Mouse (Mus musculus): ENCODE data around the gene Trabd2b.

Gene Trabd2b

DNA sequence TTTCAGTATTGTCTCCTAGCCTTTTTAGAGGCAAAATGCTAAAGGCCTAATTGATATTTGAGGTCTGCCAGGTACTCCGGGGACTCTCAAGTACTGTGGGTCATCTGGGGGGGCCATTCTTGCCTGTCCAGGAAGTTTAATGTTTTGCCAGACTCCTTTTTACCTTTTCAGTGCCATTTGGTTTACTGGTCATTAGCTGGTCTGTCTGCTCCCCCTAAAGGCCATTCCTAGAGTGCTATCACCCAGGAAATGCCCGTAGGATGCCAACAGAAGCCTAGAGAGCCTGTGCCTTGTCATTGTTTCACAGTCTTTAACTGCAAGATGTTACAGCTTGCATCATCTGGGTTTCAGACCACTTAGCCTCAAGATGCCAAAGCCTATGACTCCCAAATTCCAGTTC, 35.7 kb downstream of the Trabd2b start:
- peak; percentile 30 for DNase-seq (ENCODE audit: inconsistent ontology term)

GRCm38 (mm10) chr4:114442661-114443060, 36.1 kb downstream of the Trabd2b start:
- no peak for DNase-seq (ENCODE audit: inconsistent ontology term)

DNA sequence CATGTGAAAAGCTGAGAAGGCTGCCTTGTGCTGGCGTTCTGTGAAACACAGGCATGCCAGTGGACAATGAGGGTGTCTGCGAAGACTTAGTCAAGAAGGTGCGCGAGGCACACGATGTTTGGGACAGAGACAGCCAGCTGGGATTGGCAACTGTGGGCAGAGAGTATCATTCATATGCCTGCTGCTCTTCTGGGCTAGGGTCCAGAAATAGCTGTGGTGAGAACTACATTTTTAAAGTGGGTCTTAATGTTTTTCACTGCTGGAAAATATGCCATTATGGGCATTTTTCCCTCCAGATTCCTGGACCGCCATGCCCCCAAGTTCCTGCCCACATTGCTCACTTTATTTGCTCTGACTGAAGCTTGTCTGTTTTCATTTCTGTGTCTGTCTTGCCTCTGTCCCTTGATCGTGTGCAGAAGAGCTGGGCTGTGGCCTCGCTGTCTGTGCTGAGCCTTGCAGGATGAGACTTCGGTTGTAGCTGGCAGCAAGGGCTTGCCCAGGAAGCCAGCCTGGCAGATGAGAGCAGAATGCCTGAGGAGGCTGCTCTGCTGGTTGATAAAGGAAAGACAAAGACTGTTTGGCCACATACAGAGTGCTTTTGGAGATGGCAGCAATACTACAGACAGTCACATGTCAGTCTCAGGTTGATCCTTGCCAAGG, 42.0 kb downstream of the Trabd2b start:
- DNase-seq (ENCODE audit: inconsistent ontology term): peak; percentile 86

DNA sequence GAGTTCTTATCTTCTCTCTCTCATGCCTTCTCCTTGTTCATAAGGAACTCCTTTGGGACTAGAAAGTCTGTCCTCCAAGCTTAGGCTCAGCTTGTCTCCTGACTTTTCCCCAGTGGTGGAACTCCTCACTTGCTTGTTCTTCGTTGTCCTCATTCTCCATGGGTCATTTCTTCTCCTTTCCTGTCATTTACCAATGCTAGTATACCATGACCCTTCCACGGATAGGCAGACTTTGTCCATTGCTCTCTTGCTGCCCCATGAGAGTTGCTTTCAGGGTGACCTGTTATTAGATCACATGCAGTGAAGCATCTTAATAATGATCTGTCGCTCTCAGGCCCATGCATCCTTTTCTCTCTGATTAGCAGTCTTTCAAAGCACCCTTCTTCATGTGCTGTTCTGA, 46.6 kb downstream of the Trabd2b start:
- no peak for DNase-seq (ENCODE audit: inconsistent ontology term)

DNA sequence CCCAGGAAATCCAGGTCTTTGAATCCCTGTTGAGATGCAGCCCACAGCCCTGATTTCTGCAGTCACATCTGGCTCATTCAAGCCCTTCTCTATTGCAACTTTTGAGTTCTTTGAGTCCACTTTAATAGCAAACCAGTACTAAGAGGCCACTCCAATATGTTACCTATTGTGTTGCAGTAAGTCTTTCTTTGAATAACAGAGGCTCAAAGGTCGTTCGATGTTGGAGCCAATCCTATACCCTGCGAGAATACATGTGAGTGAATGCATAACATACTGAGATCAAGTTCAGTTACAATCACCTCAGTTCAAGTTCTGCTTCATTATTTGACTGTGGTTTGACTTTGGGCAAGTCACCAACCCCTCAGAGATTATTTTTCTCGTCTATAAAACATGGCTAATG, 47.5 kb downstream of the Trabd2b start:
- no peak for DNase-seq (ENCODE audit: inconsistent ontology term)

DNA sequence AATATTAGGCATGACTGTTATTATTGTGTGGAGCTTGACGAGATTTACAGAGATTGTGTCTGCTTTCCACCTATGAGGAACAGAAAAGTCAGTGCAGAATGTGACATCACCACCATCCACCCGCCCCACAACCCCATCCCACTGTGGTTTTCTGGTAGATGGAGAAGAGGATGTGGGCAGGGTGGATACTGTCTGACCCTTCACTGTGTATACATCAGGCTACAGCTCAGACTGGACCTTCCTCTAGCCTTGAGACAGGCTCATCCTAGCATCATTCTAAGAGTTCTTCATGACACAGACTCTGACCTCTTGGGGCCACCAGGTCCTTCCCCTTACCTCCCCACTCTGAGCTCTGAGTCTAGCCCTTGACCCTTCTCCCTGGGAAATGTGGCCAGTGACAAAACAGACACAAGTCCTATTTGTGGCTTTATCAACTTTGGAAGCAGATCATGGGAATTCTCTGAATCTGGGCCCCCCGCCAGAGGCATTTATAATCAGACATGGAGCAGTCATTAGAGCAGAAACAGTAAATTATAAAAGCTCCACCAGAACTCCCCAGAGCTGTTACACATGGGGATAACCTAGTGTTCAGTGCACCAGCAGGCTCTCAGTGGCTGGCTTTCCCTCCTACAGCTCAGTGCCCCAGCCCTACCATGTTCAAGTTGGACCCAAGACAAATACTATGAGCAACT, 48.1 kb downstream of the Trabd2b start:
- peak; percentile 70 for DNase-seq (ENCODE audit: inconsistent ontology term)

DNA sequence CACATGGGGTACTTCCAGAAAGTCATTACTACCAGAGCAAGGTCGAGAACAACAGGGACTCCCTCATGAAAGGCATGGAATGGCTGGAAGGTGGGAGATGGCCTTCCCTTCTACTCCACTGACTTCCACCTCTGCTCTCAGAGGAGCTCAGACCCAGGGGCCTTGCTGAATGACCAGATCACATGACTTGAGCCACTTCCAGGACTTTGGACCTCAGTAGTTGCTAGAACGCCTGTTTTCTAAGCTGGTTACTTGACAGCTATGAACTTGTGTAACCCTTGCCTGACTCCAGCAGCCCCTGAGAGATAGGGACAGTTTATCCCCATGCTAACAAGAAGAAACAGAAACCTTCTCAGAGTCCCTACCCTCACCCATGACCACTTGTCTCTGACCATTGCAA, 50.6 kb downstream of the Trabd2b start:
- no peak for DNase-seq (ENCODE audit: inconsistent ontology term)

DNA sequence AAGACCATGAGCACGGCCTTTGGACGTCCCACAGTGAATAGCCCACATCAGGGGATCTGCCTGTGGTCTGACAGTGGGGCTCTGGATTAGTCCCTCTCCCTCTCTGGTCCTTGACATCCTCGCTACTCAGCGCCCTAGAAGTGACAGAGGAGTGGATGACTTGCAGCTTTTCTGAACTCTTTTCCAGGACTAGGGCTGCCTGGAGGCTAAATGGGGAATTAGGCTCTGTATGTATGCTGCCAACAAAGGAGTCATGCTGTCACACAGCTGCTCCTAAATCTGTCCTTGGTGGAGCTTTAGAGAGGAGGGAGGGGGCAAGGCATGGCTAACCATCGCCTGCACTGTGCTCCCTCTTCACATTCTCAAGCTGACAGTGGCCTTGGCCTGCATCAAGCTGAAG, 53.1 kb downstream of the Trabd2b start:
- no peak for DNase-seq (ENCODE audit: inconsistent ontology term)

DNA sequence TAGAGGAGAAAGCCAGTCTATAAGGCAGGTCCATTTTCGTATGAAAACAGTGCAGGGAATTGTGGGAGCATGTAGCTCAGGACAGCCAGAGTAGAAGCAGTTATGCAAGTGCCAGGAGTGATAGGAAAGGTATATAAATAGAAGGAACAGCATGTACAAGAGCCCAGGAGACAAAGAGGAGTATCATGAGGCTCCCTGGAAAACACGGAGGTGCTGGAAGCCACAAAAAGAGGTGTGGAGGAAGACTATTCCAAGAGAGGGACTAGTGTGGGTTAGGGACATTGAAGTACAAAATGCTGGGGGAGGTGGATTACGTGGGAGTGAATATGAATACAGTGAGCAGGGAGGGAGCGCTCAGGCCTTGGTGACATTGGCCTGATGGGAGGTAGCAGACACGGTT, 53.9 kb downstream of the Trabd2b start:
- DNase-seq (ENCODE audit: inconsistent ontology term): no peak

DNA sequence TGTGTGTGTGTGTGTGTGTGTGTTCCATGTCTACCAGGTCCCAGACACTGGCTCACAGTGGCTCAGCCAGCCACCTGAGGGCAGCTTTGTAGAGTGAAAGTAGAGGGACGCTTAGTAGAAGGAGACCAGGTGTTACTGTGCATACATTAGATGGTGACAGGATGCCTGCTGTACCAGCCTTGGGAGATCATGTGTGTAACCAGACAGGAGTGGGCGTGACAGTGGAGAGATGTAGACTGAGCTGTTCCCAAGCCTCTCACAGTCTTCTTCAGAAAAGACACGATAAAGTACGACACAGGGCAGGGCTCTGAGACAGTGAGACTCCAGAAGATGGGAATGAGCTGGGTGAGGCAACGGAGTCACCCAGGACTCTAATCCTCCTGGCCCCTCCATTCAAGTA, 54.6 kb downstream of the Trabd2b start:
- DNase-seq (ENCODE audit: inconsistent ontology term): no peak

- no peak for DNase-seq (ENCODE audit: inconsistent ontology term)
Measured at GRCm38 (mm10) chr4:114465641-114466040, 59.1 kb downstream of the Trabd2b start.

DNA sequence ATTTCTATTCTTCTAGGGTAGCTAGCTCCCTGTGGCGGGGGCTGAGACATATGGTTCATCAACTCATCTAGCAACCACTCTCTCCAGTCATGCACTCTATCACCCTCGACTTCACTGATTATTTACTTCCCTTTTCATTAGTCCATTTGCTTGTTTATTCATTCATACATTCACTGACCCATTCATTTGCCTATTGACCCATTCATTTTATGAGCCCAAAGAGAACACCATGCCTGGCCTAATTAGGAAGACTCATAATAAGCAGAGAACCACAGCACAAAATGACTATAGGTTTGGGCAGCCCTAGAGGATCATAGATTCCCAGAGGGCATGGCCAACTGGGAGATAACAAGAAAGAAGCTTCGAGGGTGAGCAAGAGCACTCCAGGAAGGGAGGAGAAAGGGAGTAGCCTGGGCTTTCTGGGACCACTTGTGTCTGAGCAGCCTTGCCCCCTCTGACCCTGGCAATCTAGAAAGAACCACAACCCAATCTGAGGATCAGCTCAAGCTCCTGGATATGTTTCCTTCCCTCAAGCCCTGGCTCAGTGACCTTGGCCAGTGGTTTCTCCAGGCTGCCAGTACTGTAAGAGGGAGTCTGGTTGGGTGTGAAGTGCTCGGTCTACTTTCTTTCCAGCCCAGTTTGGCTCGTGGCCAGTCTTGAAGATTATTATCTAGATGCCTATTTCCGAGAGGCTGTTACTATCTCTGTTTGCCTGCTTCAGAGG, 61.0 kb downstream of the Trabd2b start:
- peak; percentile 83 for DNase-seq (ENCODE audit: inconsistent ontology term)

GRCm38 (mm10) chr4:114468095-114468429, 61.5 kb downstream of the Trabd2b start:
- no peak for DNase-seq (ENCODE audit: inconsistent ontology term)

DNA sequence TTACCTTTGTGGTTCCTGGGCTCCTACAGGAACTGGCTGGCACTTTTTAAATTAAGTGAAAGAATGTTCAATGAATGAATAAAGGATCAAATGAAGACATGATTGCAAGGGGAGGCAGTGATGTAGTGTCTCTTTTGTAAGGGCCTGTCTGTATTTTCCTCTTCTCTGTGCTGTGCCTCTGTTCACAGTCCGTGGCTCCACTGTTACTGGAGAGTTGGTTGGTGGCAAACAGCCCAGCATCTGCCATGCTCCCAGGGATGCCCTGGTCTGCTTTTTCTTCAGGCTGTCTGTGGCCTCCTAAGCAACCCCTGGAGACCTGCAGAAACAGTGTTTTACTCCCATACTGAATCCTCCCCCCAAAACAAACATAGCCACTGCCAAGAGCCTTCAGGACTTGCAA, 63.4 kb downstream of the Trabd2b start:
- no peak for DNase-seq (ENCODE audit: inconsistent ontology term)

DNA sequence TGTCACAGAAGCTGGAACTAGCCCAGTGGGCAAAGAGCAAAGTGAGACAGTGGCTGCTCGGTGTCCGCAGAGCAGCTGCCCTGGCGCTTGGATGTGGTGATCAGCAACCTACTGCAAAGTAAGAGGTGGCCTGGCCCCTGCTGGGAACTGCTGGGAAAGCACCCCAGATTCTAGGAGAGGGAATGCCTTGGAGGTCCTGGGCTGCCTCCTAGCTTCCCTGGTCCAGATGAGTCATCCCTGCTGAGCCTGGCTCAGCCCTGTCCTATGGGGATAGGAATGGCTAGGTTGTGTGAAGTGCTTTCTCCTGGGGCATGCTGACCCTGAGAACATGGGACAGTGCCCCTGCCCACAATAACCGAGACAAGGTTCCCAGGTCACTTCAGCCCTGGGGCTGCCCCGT, 65.6 kb downstream of the Trabd2b start:
- peak; percentile 56 for DNase-seq (ENCODE audit: inconsistent ontology term)

DNA sequence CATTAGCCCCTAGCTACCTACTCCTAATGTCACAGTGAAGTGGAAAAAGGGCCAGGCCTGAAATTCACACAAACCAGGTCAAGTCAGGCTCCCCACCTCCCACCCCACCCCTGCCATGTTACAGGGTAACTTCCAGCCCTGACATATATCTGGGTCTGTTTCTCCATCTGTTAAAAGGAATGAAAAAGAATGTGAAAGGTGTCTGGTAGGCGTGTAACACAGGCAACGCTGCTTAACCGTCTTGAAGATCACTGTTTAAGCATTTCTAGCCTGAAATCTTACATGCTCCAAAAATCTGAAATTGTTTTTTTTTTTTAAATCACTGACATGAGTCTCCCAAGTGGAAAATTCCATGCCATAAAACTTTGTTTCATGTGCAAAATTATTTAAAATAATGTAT, 69.8 kb downstream of the Trabd2b start:
- no peak for DNase-seq (ENCODE audit: inconsistent ontology term)

DNA sequence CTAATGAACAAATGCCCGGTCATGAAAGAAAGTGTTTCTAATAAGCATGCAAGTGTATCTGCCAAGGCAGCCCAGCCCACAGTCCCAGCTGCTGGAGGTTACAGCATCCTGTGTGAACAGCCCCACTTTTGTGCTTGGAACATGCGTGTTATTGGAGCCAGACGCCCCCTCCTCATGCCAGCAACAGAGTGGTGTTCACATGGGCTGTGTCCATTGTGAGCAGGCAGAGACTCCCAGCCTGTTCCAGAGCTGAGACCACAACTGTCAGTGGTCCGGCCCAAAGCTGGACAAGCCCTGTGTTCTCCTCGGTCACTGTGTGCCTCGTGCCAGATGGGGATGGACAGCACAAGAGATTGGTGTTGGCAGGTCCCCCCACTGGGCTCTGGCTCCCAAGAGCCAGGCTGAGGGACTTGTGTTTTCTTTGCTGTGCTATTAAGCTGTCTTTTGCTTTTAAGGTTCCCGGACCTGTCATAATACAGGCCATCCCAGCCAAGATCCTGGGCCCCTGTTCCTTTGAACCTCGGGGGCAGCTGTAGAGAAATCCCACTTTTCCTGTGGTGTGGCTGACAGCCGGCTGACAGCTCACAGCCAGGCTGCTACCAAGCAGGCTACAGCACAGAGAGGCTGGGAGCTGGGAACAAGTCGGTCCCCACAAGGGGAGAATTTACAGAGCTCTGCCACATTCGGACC, 70.7 kb downstream of the Trabd2b start:
- DNase-seq (ENCODE audit: inconsistent ontology term): peak; percentile 16

DNA sequence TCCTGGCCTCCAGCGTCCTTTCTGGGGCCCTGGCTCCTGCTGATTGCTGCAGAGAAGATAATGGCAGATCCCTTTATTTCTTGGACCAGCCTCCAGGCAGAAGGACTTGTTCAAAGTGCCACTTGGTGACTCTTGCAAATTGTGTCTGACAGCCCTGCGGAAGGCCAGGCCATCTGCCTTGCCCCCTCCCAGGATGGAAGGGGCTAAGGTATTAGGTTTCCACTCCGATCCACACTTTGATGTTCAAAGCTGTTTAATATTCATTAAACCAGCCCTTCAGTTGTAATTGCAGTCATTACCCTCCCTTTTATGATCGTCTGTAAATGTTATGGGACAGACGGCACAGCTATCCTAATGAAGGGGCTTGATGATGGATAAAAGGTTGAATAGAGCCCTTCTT, 75.0 kb downstream of the Trabd2b start:
- DNase-seq (ENCODE audit: inconsistent ontology term): no peak

GRCm38 (mm10) chr4:114484173-114484572, 77.6 kb downstream of the Trabd2b start:
- no peak for DNase-seq (ENCODE audit: inconsistent ontology term)

DNA sequence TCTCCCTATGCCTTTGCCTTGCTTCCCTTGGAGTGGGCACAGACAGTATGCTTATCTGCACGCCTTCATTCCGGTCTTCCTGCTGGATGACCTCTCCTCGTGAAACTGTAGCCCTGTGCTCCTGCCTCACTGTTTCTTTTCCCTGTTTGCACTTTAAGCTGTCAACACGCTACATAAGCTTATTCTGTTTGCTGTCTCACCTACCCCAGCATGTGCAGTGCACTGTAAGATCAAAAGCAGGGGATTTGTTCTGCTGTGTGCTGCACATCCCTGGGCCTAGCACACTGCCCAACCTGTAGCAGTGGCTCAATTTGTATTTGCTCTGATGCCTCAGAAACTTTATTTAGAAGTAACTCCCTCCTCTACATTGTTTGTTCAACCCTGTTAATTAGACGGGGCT, 79.5 kb downstream of the Trabd2b start:
- no peak for DNase-seq (ENCODE audit: inconsistent ontology term)

GRCm38 (mm10) chr4:114486885-114487531, 80.5 kb downstream of the Trabd2b start:
- DNase-seq (ENCODE audit: inconsistent ontology term): peak; percentile 25

- DNase-seq (ENCODE audit: inconsistent ontology term): no peak
Measured at GRCm38 (mm10) chr4:114487701-114488100, 81.2 kb downstream of the Trabd2b start.
